Mouse (Mus musculus) liver, postnatal 0 days (tissue): ENCODE measurements around the gene Hgfac.

Experiments used
- CTCF ChIP-seq: sonication (generic); IDR thresholded peaks from 2 replicates; pipeline ENCODE4 v1.5.1; 2016; ENCODE audit warnings: antibody characterized with exemption, low read depth
- EP300 ChIP-seq: IDR thresholded peaks from 2 replicates; pipeline ENCODE4 v1.6.1; 2016; ENCODE audit warnings: antibody characterized with exemption, low read depth, mild to moderate bottlenecking

DNA sequence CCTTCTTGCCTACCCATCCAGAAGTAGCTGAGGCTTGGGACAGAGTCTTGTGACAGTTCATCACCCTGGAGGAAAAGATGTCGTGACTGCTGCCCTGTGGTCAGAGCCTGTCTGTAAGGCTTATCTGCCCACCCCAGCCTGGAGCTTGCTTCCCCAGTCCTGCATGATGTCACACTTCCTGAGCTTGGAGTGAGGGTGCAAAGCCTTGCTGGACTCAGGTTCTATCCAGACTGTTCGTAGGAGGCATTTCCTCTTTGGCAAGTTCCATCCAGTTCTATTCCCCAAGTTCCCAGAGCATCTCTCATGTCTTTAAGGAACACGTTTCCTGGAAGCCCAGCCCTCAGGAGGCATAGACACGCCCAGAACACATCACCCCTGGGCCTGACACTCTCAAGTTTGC lies 5.5 kb upstream of the Hgfac start:
- 0 out of 2 replicates have a peak, but pooled peaks have one; percentile 4 for TF ChIP-seq CTCF
- TF ChIP-seq EP300, result peak; percentile 70
